Mouse (Mus musculus) cerebellum, postnatal 36 days (tissue): ENCODE data around the gene Hlx.

Source experiments
- DNase-seq, 2 experiments: peaks; one replicate each; pipeline ENCODE4 v3.0.0; 2021 to 2022; ENCODE audit warnings: mixed read lengths in 2 of 2

Gene Hlx

DNA sequence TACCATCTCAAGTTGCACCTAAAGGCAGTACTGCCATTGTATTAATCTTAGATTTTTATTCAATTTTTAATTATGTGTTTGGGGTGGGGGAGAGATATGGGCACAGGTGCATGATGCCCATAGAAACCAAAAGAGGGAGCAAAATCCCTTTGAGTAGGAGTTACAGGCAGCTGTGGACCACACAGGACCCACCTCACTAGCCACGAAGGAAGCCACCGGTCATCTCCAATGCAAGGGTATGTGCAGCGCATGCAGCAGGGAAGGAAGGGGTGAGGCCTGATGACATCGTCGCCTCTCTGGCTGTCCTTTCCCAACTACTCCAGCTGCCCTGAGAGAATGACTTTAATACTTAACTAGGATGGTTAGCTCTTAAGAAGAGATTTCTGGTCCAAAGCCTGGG lies 18.7 kb downstream of the Hlx start:
- no peak for DNase-seq

GRCm38 (mm10) chr1:184707532-184708248 lies 24.7 kb downstream of the Hlx start:
- DNase-seq, result no peak

- DNase-seq, result no peak
These were observed 27.5 kb downstream of the Hlx start for GRCm38 (mm10) chr1:184704901-184705300.

DNA sequence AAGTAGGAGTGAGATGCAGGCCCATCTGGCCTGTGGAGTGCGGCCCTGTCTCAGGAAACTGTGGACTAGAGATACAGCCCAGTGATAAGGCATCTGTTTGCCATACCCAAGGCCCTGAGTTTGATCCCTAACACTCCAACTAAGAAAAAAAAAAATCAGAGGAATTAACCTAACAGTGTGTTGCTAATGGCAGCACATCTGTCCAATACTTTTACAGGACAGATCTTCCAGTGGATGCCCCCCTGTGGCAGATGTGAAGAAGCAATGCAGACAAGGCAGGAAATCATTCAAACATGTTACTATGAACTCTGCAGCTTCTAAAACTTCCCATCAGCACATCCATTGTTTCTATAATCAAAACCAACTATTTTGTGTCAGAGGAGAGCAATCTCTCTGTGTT lies 33.1 kb downstream of the Hlx start:
- DNase-seq, result no peak

GRCm38 (mm10) chr1:184695451-184695850 lies 37.0 kb downstream of the Hlx start:
- no peak for DNase-seq

GRCm38 (mm10) chr1:184692204-184692904 lies 40.1 kb downstream of the Hlx start:
- no peak for DNase-seq

DNA sequence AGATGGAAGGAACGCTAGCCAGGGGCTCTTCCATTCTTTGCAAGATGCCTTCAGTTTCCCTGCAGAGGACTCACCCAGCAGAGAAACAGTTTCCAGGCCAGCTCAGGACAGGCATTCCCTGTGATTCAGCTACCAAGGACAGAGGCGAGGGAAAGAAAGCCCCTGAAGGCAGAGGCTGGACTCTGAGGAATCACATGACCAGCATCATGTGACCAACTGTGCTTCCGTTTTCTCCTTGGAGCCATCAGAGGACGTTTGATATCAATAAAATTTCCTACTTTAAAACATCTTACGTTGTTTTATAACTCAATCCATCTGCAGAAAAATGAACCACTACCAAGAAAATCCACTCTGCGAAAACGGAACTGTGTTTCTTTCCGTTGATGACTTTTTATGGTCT lies 41.2 kb downstream of the Hlx start:
- no peak for DNase-seq

GRCm38 (mm10) chr1:184688026-184688425 lies 44.4 kb downstream of the Hlx start:
- DNase-seq, result no peak

DNA sequence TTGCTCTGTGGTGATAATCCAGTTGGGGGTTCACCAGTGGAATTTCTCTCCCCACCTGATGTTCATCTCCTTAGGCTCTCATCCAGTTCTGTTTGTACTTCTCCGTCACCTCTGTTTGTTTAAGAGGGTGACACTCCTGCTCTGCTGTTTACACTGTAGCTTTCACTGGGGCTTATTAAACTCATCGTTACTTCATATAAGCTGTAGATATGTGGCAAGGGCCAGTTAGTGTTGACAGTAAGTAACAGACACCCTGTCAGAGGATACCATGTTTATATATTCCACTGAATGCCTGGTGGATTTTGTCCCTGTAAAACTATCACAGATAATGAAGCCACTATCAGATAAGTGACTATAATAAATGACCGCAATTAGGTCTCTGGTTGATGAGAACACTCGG lies 44.9 kb downstream of the Hlx start:
- no peak for DNase-seq

DNA sequence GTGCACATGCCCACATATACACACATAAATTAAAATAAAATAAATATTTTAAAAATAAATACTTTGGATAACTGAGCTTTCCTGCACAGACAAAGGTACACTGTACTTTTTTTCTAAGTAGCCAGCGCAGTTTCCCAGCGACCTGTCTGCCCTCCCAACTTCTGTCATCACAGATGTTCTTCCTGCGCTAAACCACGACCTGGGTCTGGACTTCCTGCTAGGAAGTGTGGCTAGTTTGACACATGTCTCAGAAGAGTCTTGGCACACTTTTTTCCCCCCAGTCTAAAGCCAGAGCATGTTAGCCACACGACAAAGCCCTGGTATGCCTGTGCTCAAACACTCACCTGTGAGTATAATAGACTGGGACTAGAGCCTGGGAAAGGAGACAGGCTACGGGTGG lies 48.9 kb downstream of the Hlx start:
- no peak for DNase-seq

DNA sequence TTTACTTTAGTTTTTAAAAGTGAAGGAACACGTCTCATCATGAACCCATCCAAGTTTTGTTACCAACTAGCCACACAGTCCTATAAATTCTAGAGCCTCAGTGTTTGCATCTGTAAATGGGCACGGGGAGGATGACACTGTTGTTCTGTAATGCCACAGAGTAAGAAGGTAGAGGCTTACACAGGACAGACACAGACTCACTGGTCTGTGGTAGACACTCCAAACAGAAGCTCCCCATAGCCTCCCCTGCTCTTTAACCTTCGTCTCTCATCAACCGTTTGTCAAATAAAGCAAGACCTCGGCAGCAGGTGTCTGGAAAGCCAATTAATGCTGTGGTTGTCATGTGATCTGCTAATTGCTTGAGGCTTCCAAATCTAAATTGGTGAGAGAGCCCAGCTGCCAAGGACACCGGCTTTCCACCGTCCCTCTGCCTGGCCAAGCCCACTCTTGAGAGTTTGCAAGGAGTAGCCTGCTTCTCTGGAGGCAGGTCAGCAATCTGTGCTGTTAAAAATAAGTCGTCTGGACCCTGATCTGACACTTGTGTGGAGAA lies 52.9 kb downstream of the Hlx start:
- no peak for DNase-seq

DNA sequence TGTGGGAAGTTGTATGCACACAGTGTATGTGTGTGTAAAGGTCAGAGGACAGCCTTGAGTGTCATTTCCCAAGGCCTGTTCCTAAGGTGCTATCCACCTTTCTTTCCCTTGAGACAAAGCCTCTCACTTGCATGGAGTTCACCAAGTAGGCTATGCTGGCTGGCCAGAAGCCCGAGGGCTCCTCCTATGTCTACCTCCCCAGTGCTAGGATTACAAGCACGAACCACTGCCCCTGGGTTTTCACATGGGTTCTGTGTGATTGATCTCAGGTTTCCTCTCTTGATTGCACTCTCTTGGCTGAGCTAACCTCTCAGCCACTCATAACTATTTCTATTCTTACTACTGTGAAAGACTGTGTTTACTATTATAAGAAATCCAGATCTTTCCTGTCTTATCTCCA lies 54.8 kb downstream of the Hlx start:
- no peak for DNase-seq
